Mouse (Mus musculus): ENCODE measurements around the gene Usp16. TPM values are rescaled to one million over a fixed set of nuclear protein-coding genes. Genes with fewer than 3 reads are reported as not detected.

The Usp16 gene
- 0.97 and 15.9 TPM in 2 replicates for polyA plus RNA-seq (2012; ENCODE audit: insufficient read depth, low replicate concordance)

GRCm38 (mm10) chr16:87454419-87455179 lies at the start of gene Usp16:
Usp16 (plus strand) TSS chr16:87454703.
- peaks cover 41% of the 10 kb centered on the region for H3K4me1 ChIP-seq
- H3K9me3 ChIP-seq: no peaks in the 10 kb centered on the region
- H3K4me3 ChIP-seq (replicated peaks): peak within 1 kb of the TSS; percentile 98
- TF ChIP-seq FLI1 (IDR thresholded peaks at IDR 0.05; ENCODE audit: low read length): no peak
- H3K36me3 ChIP-seq (replicated peaks; ENCODE audit: low read length): peaks cover 8% of the 10 kb centered on the region
- no peaks in the 10 kb centered on the region for H3K27me3 ChIP-seq (replicated peaks)

- no peaks in the 10 kb centered on the region for H3K9me3 ChIP-seq
- no peak overlapping the region for H3K4me3 ChIP-seq (replicated peaks)
- H3K36me3 ChIP-seq (replicated peaks; ENCODE audit: low read length): peaks cover 96% of the 10 kb centered on the region
- TF ChIP-seq GATA1 (IDR thresholded peaks at IDR 0.05; ENCODE audit: borderline replicate concordance, low read length) (no peak), FLI1 (IDR thresholded peaks at IDR 0.05; ENCODE audit: low read length) (no peak)
- H3K4me1 ChIP-seq: peaks cover 7% of the 10 kb centered on the region; the same call in 1 of the 2 replicates
- H3K27me3 ChIP-seq (replicated peaks): no peaks in the 10 kb centered on the region
These were observed 49.5 kb upstream of the Usp16 start for GRCm38 (mm10) chr16:87405001-87405400.

- Histone ChIP-seq H3K27me3 (replicated peaks) (no peaks in the 10 kb centered on the region), H3K4me3 (replicated peaks) (no peak overlapping the region), H3K4me1 (no peaks in the 10 kb centered on the region), H3K36me3 (replicated peaks; ENCODE audit: low read length) (peaks cover 98% of the 10 kb centered on the region), H3K9me3 (peaks cover 14% of the 10 kb centered on the region)
- no peak for TF ChIP-seq GATA1 (IDR thresholded peaks at IDR 0.05; ENCODE audit: borderline replicate concordance, low read length)
- no peak for TF ChIP-seq FLI1 (IDR thresholded peaks at IDR 0.05; ENCODE audit: low read length)
These were observed 33.8 kb upstream of the Usp16 start for GRCm38 (mm10) chr16:87420662-87421061.

- no peak overlapping the region for H3K4me3 ChIP-seq (replicated peaks)
- no peak for TF ChIP-seq FLI1 (IDR thresholded peaks at IDR 0.05; ENCODE audit: low read length)
- no peak for TF ChIP-seq GATA1 (IDR thresholded peaks at IDR 0.05; ENCODE audit: borderline replicate concordance, low read length)
- peaks cover 20% of the 10 kb centered on the region for H3K4me1 ChIP-seq
- peaks cover 4% of the 10 kb centered on the region; the same call in 1 of the 2 replicates for H3K9me3 ChIP-seq
- H3K36me3 ChIP-seq (replicated peaks; ENCODE audit: low read length): peaks cover 65% of the 10 kb centered on the region
- H3K27me3 ChIP-seq (replicated peaks): no peaks in the 10 kb centered on the region
These were observed 27.0 kb upstream of the Usp16 start for GRCm38 (mm10) chr16:87427516-87427915.

- peaks cover 54% of the 10 kb centered on the region for H3K36me3 ChIP-seq (replicated peaks; ENCODE audit: low read length)
- TF ChIP-seq GATA1 (IDR thresholded peaks at IDR 0.05; ENCODE audit: borderline replicate concordance, low read length) (no peak), FLI1 (IDR thresholded peaks at IDR 0.05; ENCODE audit: low read length) (peak; percentile 99)
- peaks cover 32% of the 10 kb centered on the region for H3K4me1 ChIP-seq
- no peaks in the 10 kb centered on the region for H3K27me3 ChIP-seq (replicated peaks)
- no peaks in the 10 kb centered on the region for H3K9me3 ChIP-seq
- peak within 1 kb of the TSS; percentile 96 for H3K4me3 ChIP-seq (replicated peaks)
These were observed 22.3 kb upstream of the Usp16 start, which contains the start of gene Ltn1 for GRCm38 (mm10) chr16:87432033-87432814. Ltn1 (minus strand) TSS chr16:87432612.

GRCm38 (mm10) chr16:87434266-87434665 lies 20.2 kb upstream of the Usp16 start:
- peaks cover 44% of the 10 kb centered on the region for H3K36me3 ChIP-seq (replicated peaks; ENCODE audit: low read length)
- TF ChIP-seq FLI1 (IDR thresholded peaks at IDR 0.05; ENCODE audit: low read length): no peak
- no peak for TF ChIP-seq GATA1 (IDR thresholded peaks at IDR 0.05; ENCODE audit: borderline replicate concordance, low read length)
- no peaks in the 10 kb centered on the region for H3K27me3 ChIP-seq (replicated peaks)
- no peaks in the 10 kb centered on the region for H3K9me3 ChIP-seq
- no peak overlapping the region for H3K4me3 ChIP-seq (replicated peaks)
- H3K4me1 ChIP-seq: peaks cover 40% of the 10 kb centered on the region

GRCm38 (mm10) chr16:87434946-87435345 lies 19.6 kb upstream of the Usp16 start:
- no peaks in the 10 kb centered on the region for H3K9me3 ChIP-seq
- TF ChIP-seq GATA1 (IDR thresholded peaks at IDR 0.05; ENCODE audit: borderline replicate concordance, low read length) (no peak), FLI1 (IDR thresholded peaks at IDR 0.05; ENCODE audit: low read length) (no peak)

GRCm38 (mm10) chr16:87435411-87436205 lies 18.9 kb upstream of the Usp16 start:
- Histone ChIP-seq H3K36me3 (replicated peaks; ENCODE audit: low read length) (peaks cover 35% of the 10 kb centered on the region), H3K4me1 (peaks cover 33% of the 10 kb centered on the region), H3K4me3 (replicated peaks) (no peak overlapping the region), H3K9me3 (no peaks in the 10 kb centered on the region), H3K27me3 (replicated peaks) (no peaks in the 10 kb centered on the region)
- no peak for TF ChIP-seq FLI1 (IDR thresholded peaks at IDR 0.05; ENCODE audit: low read length)
- no peak for TF ChIP-seq GATA1 (IDR thresholded peaks at IDR 0.05; ENCODE audit: borderline replicate concordance, low read length)

More at GRCm38 (mm10) chr16:87434946-87435345, 19.6 kb upstream of the Usp16 start:
- H3K27me3 ChIP-seq (replicated peaks): no peaks in the 10 kb centered on the region
- no peak overlapping the region for H3K4me3 ChIP-seq (replicated peaks)
- H3K36me3 ChIP-seq (replicated peaks; ENCODE audit: low read length): peaks cover 38% of the 10 kb centered on the region
- peaks cover 40% of the 10 kb centered on the region for H3K4me1 ChIP-seq

- no peaks in the 10 kb centered on the region for H3K27me3 ChIP-seq (replicated peaks)
- peaks cover 35% of the 10 kb centered on the region for H3K36me3 ChIP-seq (replicated peaks; ENCODE audit: low read length)
- no peaks in the 10 kb centered on the region for H3K9me3 ChIP-seq
- no peak overlapping the region for H3K4me3 ChIP-seq (replicated peaks)
- TF ChIP-seq FLI1 (IDR thresholded peaks at IDR 0.05; ENCODE audit: low read length): no peak
- no peak for TF ChIP-seq GATA1 (IDR thresholded peaks at IDR 0.05; ENCODE audit: borderline replicate concordance, low read length)
- H3K4me1 ChIP-seq: peaks cover 39% of the 10 kb centered on the region
These were observed 17.4 kb upstream of the Usp16 start for GRCm38 (mm10) chr16:87437096-87437495.

Measured in megakaryocyte, embryonic 14.5 days (primary cell).